Mouse (Mus musculus) spleen, postnatal 4 days (tissue): Measurements from ENCODE around the gene Cylc1.

Source experiments
- DNase-seq, 2 experiments: peaks; one replicate each; pipeline ENCODE4 v3.0.0; 2022; ENCODE audit warnings: low spot score in 2 of 2

The Cylc1 gene

GRCm38 (mm10) chrX:111110118-111110517 is at the start of gene Cylc1:
Gene Cylc1, plus strand, starts transcription at chrX:111110418.
- no peak for DNase-seq

GRCm38 (mm10) chrX:111078680-111079079 is 31.5 kb upstream of the Cylc1 start:
- DNase-seq = no peak

DNA sequence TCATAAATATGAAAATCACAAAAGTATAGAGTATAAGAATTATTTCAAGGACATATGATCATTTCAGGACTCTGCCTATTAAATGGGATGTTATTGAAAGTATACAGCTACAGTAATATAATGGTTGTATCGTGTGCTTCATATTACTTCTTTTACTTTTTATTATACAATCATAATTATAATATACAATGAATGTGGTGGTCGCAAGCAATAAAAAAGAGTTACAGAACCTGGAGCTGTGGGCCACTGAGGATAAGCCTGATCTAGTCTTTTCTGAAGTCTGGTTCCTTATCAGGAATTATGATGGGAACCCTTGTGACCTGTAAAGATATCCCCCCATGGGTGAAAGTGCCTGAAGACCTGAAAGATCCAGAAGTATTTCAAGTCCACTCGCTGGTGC is 57.8 kb downstream of the Cylc1 start, which contains the start of gene Gm10112:
Gene Gm10112, plus strand, starts transcription at position 301 of the 400 bp plus-strand sequence.
- DNase-seq = no peak
